Mouse (Mus musculus): ENCODE results near the gene Znrf1. TPM values are rescaled to one million over a fixed set of nuclear protein-coding genes. Genes with fewer than 3 reads are reported as not detected.

The Znrf1 gene
- polyA plus RNA-seq, 1 experiment from 2014 or later: 34.5 TPM

DNA sequence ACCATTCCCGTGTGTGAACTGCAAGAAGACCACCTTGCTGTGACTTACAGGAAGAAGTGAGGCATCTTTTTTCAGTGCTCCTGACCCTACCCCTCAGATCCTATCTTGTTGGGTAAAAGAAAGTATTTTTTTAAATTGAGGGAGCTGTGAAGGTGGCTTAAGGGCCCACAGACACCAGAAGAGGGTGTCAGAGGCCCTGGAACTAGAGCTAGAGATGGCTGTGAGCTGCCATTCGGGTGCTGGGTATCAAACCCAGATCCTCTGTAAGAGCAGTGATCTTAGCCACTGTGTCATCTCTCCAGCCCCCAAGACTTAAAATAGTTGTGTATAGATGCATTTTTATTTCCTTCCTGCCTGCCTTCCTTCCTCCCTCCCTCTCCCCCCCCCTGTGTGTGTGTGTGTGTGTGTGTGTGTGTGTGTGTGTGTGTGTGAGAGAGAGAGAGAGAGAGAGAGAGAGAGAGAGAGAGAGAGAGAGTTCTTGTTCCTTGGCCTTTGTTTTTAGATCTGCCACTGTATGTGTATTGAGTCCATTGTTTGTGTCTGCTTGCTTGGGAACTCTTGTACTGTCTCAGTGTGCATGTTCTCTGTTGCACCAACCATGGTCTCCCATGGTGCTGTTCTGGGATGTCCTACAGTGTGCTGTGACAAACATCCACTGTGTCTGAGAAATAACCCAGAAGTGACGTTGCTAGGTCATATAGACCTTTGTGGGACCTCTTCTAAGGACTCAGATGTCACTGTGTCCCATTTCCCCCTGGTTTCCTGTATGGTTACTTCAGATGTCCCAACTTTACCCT, 58.3 kb downstream of the Znrf1 start:
- no peaks in the 10 kb centered on the region for H3K27me3 ChIP-seq
- no peak overlapping the region for H3K27ac ChIP-seq
- 77% methylated on average over 3 of the region's 3 CpGs for WGBS
- no peaks in the 10 kb centered on the region for H3K9me3 ChIP-seq
- no peak overlapping the region for H3K4me2 ChIP-seq (replicated peaks)
- ATAC-seq (ENCODE audit: low FRiP score, low read depth): no peak
- H3K4me3 ChIP-seq: no peak overlapping the region
- peaks cover 39% of the 10 kb centered on the region for H3K4me1 ChIP-seq
- H3K36me3 ChIP-seq: peaks cover 9% of the 10 kb centered on the region; the same call in 1 of the 2 replicates
- no peak overlapping the region for H3K9ac ChIP-seq

DNA sequence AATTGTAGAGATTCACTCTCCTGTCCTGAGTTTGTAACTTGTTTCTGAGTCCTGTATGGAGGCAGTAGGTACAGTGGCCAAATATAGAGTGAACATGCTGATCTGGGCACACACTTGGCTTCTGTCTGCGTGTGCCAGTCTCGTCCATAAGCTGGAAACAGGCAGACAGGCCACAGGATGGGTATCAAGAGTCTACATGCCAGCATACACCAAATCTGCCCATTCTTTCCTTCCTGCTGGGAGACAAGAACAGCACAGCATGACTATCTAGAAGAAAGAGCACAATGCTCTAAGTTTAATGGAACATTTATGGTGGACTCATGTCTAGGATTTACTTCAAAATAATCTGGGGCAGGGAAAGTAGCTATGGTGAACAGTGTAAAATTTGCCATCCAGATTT, 59.1 kb downstream of the Znrf1 start:
- Histone ChIP-seq H3K9ac (no peak overlapping the region), H3K4me3 (no peak overlapping the region), H3K36me3 (peaks cover 10% of the 10 kb centered on the region; the same call in 1 of the 2 replicates), H3K9me3 (no peaks in the 10 kb centered on the region), H3K27me3 (no peaks in the 10 kb centered on the region), H3K4me2 (replicated peaks) (no peak overlapping the region), H3K4me1 (peaks cover 39% of the 10 kb centered on the region), H3K27ac (no peak overlapping the region)
- WGBS: 94% methylated on average over 2 of the region's 2 CpGs
- no peak for ATAC-seq (ENCODE audit: low FRiP score, low read depth)

DNA sequence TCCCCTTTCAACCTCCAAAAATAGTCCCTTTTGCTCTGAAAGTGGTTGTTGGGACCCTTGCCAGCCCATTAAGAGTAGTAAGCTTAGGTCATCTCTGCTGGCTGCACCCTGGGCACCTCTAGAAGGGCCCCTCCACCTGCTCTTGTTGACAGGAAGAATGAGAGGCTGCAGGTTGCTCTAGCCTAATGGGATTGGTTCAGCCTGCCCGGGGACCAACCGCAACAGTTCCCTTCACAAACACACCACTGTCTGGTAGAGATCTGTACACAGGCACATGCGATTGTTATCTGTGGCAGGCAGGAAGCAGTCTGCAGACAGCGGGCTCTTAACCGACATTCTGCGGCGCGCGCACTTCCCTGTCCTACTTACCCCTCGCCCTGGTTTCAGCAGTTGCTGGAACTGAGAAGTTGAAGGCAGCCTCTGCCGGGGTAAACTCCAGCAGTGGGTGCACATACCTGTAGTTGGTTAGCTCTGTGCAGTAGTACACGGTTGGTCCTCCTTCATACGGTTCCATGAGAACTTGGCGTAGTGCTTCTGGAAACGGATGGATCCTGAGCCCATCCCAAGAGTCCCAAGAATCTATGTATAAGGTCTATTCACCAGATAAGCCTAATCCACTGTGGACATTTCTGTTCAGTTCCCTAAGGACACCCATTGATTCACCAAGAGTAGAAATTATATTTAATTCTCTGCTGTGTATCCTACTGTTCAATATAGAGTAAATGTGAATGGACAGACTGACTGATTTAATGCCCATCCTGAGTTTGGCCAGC, 60.0 kb downstream of the Znrf1 start:
- ATAC-seq (ENCODE audit: low FRiP score, low read depth): no peak
- Histone ChIP-seq H3K27ac (no peak overlapping the region), H3K4me1 (peaks cover 39% of the 10 kb centered on the region), H3K4me3 (no peak overlapping the region), H3K27me3 (no peaks in the 10 kb centered on the region), H3K9me3 (no peaks in the 10 kb centered on the region), H3K9ac (no peak overlapping the region), H3K36me3 (peaks cover 11% of the 10 kb centered on the region; the same call in 1 of the 2 replicates), H3K4me2 (replicated peaks) (no peak overlapping the region)
- WGBS: 87% methylated on average over 15 of the region's 15 CpGs

- H3K4me1 ChIP-seq: peaks cover 39% of the 10 kb centered on the region
- H3K36me3 ChIP-seq: peaks cover 5% of the 10 kb centered on the region; the same call in 1 of the 2 replicates
- H3K27me3 ChIP-seq: no peaks in the 10 kb centered on the region
- no peaks in the 10 kb centered on the region for H3K9me3 ChIP-seq
- no peak overlapping the region for H3K4me2 ChIP-seq (replicated peaks)
- H3K4me3 ChIP-seq: no peak overlapping the region
- no peak overlapping the region for H3K27ac ChIP-seq
- WGBS: 63% methylated on average over 3 of the region's 3 CpGs
- ATAC-seq (ENCODE audit: low FRiP score, low read depth): no peak
- H3K9ac ChIP-seq: no peak overlapping the region
Measured at GRCm38 (mm10) chr8:111596485-111596821, 60.6 kb downstream of the Znrf1 start.

- Histone ChIP-seq H3K4me3 (no peak overlapping the region), H3K27me3 (no peaks in the 10 kb centered on the region), H3K36me3 (0 out of 2 replicates have a peak, but pooled peaks cover 3% of the 10 kb centered on the region), H3K9ac (no peak overlapping the region), H3K27ac (peak overlapping the region; percentile 28; the same call in 1 of the 2 replicates), H3K4me2 (replicated peaks) (no peak overlapping the region), H3K9me3 (no peaks in the 10 kb centered on the region), H3K4me1 (peaks cover 35% of the 10 kb centered on the region)
- WGBS: 37% methylated on average over 1 of the region's 1 CpGs
- no peak; the same call in 1 of the 2 replicates for ATAC-seq (ENCODE audit: low FRiP score, low read depth)
Measured at GRCm38 (mm10) chr8:111597310-111597709, 61.4 kb downstream of the Znrf1 start.

GRCm38 (mm10) chr8:111599707-111600444, 64.0 kb downstream of the Znrf1 start:
- ATAC-seq (ENCODE audit: low FRiP score, low read depth): no peak
- WGBS: 85% methylated on average over 9 of the region's 9 CpGs

DNA sequence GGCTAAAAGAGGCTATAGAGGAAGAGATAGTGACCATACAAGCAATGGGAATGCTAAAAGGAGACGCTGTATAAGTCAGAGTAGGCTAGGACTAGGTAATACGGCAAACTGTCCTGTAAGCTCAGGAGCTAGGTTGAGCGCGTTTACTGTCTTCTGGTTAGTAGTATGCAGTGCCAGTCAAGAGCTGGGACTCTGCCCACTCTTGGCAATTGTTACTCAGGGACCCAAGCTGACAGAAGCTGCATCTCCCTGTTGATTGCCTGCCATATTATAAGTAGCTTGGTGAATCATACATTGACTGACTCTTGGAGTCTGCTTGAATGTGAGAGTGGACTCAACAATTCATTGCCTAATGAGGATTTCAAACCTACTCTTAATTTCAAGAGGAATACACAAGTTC, 66.2 kb downstream of the Znrf1 start:
- H3K4me3 ChIP-seq: no peak overlapping the region
- no peak overlapping the region for H3K9ac ChIP-seq
- H3K4me2 ChIP-seq (replicated peaks): no peak overlapping the region
- no peaks in the 10 kb centered on the region for H3K9me3 ChIP-seq
- WGBS: 88% methylated on average over 4 of the region's 4 CpGs
- H3K4me1 ChIP-seq: peaks cover 14% of the 10 kb centered on the region
- no peak for ATAC-seq (ENCODE audit: low FRiP score, low read depth)
- peaks cover 5% of the 10 kb centered on the region; the same call in 1 of the 2 replicates for H3K36me3 ChIP-seq
- no peak overlapping the region for H3K27ac ChIP-seq
- no peaks in the 10 kb centered on the region for H3K27me3 ChIP-seq

More at GRCm38 (mm10) chr8:111599707-111600444, 64.0 kb downstream of the Znrf1 start:
- 0 out of 2 replicates have a peak, but pooled peaks cover 3% of the 10 kb centered on the region for H3K36me3 ChIP-seq
- H3K4me2 ChIP-seq (replicated peaks): no peak overlapping the region
- no peaks in the 10 kb centered on the region for H3K27me3 ChIP-seq
- no peaks in the 10 kb centered on the region for H3K9me3 ChIP-seq
- H3K4me1 ChIP-seq: peaks cover 28% of the 10 kb centered on the region
- no peak overlapping the region for H3K4me3 ChIP-seq
- no peak overlapping the region for H3K9ac ChIP-seq
- no peak overlapping the region for H3K27ac ChIP-seq

DNA sequence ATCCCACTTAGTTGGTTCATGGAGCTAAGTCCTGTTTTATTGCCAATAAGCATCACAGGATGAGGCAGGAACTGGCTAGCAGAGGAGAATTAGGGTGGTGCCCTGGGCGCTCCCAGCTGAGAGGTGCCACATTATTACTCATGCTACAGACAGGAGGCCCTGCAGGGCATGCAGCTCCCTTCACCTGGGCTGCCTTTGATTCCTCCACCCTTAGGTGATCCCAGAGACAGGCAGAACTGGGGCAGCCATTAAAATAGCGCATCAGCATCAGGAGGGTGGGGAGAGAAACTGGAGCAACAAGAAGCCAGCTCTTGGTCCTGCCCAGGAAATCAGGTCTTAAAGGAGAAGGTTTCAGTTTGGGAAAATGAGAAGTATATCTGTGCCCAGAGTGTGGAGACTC, 69.1 kb downstream of the Znrf1 start:
- Histone ChIP-seq H3K9ac (no peak overlapping the region), H3K9me3 (no peaks in the 10 kb centered on the region), H3K4me2 (replicated peaks) (no peak overlapping the region), H3K27ac (no peak overlapping the region), H3K36me3 (peaks cover 13% of the 10 kb centered on the region; the same call in 1 of the 2 replicates), H3K4me3 (no peak overlapping the region), H3K27me3 (no peaks in the 10 kb centered on the region), H3K4me1 (peaks cover 6% of the 10 kb centered on the region; the same call in 1 of the 2 replicates)
- ATAC-seq (ENCODE audit: low FRiP score, low read depth): no peak
- 77% methylated on average over 2 of the region's 2 CpGs for WGBS

- no peak overlapping the region for H3K9ac ChIP-seq
- peaks cover 6% of the 10 kb centered on the region; the same call in 1 of the 2 replicates for H3K4me1 ChIP-seq
- H3K9me3 ChIP-seq: no peaks in the 10 kb centered on the region
- H3K27me3 ChIP-seq: no peaks in the 10 kb centered on the region
- WGBS: 88% methylated on average over 9 of the region's 9 CpGs
- H3K4me2 ChIP-seq (replicated peaks): no peak overlapping the region
- H3K27ac ChIP-seq: no peak overlapping the region
- ATAC-seq (ENCODE audit: low FRiP score, low read depth): no peak
- H3K4me3 ChIP-seq: no peak overlapping the region
- H3K36me3 ChIP-seq: peaks cover 26% of the 10 kb centered on the region
Measured at GRCm38 (mm10) chr8:111606961-111607360, 71.1 kb downstream of the Znrf1 start.

DNA sequence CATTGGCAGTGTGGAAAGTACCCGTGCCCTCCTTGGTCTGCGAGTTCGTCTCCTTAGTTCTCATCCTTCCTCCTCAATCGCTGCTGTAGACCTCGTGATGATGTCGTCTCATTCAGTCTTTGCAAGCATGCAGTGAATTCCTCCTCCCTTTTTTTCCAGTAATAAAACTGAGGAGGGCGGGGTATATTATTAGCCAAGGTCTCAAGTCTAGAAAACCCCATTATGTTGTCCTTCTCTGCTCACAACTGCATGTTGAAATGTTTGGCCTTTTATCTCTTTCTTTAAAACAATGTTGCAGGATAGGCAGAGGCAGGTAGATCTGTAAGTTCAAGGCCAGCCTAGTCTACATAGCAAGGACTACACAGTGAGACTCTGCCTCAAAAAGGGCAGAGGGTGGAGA, 71.5 kb downstream of the Znrf1 start:
- 85% methylated on average over 7 of the region's 7 CpGs for WGBS
- H3K9ac ChIP-seq: no peak overlapping the region
- H3K9me3 ChIP-seq: no peaks in the 10 kb centered on the region
- peaks cover 6% of the 10 kb centered on the region; the same call in 1 of the 2 replicates for H3K4me1 ChIP-seq
- peaks cover 30% of the 10 kb centered on the region for H3K36me3 ChIP-seq
- ATAC-seq (ENCODE audit: low FRiP score, low read depth): no peak
- H3K27ac ChIP-seq: no peak overlapping the region
- H3K4me3 ChIP-seq: no peak overlapping the region
- no peak overlapping the region for H3K4me2 ChIP-seq (replicated peaks)
- no peaks in the 10 kb centered on the region for H3K27me3 ChIP-seq

GRCm38 (mm10) chr8:111613181-111613580, 77.3 kb downstream of the Znrf1 start:
- H3K4me2 ChIP-seq (replicated peaks): no peak overlapping the region
- ATAC-seq (ENCODE audit: low FRiP score, low read depth): no peak
- H3K27ac ChIP-seq: no peak overlapping the region
- no peaks in the 10 kb centered on the region for H3K27me3 ChIP-seq
- peaks cover 12% of the 10 kb centered on the region; the same call in 1 of the 2 replicates for H3K4me1 ChIP-seq
- WGBS: 78% methylated on average over 5 of the region's 5 CpGs
- no peak overlapping the region for H3K4me3 ChIP-seq
- no peak overlapping the region for H3K9ac ChIP-seq
- H3K9me3 ChIP-seq: no peaks in the 10 kb centered on the region
- peaks cover 34% of the 10 kb centered on the region for H3K36me3 ChIP-seq

Measured in limb, embryonic 13.5 days (tissue).